Mouse (Mus musculus): ENCODE results near the gene A930004D18Rik.

DNA sequence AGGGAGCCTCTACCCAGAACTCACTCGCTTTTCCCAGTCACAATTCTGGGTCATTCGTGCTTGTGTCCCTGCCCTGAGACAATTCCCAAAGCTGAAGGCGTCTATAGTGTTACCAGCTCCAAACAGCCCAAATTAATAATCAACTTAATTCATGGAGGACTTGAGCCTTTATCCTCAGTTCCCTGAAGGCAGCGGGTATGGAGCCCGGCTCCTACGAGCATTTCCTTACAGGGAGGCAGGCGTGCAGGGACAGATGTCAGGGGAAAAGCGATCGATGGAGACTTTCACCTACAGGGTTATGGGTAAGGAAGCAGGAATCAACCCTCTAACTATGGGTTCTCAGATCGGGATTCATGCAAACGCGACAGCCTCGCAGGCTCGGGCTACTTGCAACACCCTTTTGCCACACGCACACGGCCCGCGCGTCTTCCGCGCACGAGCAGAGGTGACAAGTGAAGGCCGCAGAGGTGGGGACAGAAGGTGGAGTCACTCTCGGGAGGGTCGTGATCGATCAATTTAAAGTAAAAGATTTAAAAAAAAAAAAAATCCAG lies 6.2 kb downstream of the A930004D18Rik start:
- no peak for TF ChIP-seq CTCF (conservative IDR thresholded peaks at IDR 0.05; ENCODE audit: insufficient read depth, insufficient read length, low read depth, low read length)
- no peak for TF ChIP-seq POLR2A (IDR thresholded peaks at IDR 0.05; ENCODE audit: low read depth, low read length)

Data from kidney, adult 2 months (tissue).